Mouse (Mus musculus) heart, adult 2 months (tissue): Measurements from ENCODE around the gene Rhobtb1.

Experiments used
- CTCF ChIP-seq: fragments of 200-600 bp; IDR thresholded peaks from 2 replicates; pipeline ENCODE4 v1.8.1; 2022; ENCODE audit warnings: antibody characterized with exemption, mild to moderate bottlenecking, moderate library complexity
- EP300 ChIP-seq: fragments of 200-500 bp; IDR thresholded peaks from 2 replicates; pipeline ENCODE4 v1.6.1; 2011; ENCODE audit warnings: low read depth, low read length, control low read depth; ENCODE audit not compliant: insufficient read depth
- POLR2A ChIP-seq: fragments of 200-500 bp; IDR thresholded peaks from 2 replicates; pipeline ENCODE4 v1.6.1; 2011; ENCODE audit warnings: mild to moderate bottlenecking, low read depth, low read length, control low read depth; ENCODE audit not compliant: insufficient read depth

DNA sequence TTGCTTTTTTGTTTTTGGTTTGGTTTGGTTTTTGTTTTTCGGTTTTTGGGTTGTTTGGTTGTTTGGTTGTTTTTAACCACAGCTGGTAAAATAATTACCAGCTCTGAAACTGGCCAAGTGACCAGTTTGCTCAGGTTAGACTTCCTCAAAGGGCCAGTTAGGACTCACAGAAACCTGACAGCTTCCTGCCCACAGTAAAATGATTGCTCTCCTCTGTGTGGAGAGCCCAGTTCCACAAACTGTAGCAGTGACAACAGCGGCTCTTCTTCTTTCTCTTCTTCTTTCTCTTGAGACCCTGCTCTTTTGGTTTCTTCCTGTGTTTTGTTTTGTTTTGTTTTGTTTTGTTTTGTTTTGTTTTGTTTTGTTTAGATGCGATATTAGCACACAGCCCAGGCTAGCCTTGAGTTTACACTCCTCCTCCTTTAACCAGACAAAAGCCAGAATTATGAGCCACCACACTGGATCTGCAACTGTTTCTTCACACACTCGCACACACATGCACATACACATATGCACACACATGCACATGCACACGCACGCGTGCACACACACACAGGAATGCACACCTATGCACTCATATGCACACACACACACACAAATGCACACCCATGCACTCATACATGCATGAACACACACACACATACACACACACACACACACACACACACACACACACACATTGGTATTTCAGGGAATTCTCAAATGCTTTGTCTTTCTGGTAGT is 96.2 kb downstream of the Rhobtb1 start:
- TF ChIP-seq POLR2A: no peak
- no peak for TF ChIP-seq CTCF
- no peak for TF ChIP-seq EP300
